Mouse (Mus musculus) T-cell, adult 2 months (primary cell): Measurements from ENCODE around the gene Foxj1.

Source experiments
- DNase-seq: peaks from one replicate; pipeline ENCODE4 v3.0.0; 2022; ENCODE audit warnings: low spot score

Foxj1 gene

GRCm38 (mm10) chr11:116342069-116342791 lies 7.0 kb upstream of the Foxj1 start:
- DNase-seq: no peak

DNA sequence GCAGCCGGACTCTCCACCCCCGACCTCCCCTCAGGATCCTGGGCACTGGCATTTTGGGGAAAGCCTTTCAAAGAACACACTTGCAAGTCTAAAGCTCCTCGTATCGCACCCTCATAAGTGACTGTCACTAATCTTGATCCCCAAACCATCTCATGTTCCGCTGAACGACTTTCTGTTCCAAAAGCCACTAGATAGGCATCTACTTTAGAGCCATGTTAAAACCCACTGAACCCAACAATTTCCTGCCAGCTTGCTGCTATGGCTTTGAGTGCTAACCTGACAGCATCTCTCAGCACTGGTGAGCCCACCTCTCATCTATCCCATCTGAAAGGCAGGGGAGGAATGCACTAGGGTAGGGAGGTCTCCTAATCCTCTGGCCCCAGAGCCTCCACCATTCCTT lies 2.3 kb upstream of the Foxj1 start:
- no peak for DNase-seq

DNA sequence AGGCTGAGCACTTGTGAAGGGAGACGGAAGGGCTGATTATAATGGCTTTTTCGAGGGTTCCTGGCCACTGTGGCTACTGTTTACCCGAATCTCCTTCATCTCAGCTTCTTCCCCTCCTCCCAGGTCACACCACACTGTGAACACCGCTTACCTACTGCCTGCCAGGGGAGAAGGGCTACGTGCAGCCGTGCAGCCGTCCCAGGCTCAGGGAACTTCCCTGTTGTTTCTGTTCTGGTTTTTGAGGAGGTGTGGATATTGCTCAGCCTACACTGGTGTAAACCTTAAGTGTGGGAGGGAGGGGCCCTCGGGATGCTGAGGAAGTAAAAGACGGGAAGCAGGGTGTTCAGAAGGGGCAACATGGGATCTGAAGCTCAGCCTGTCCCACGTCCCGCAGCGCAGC lies 1.8 kb upstream of the Foxj1 start:
- DNase-seq: no peak

DNA sequence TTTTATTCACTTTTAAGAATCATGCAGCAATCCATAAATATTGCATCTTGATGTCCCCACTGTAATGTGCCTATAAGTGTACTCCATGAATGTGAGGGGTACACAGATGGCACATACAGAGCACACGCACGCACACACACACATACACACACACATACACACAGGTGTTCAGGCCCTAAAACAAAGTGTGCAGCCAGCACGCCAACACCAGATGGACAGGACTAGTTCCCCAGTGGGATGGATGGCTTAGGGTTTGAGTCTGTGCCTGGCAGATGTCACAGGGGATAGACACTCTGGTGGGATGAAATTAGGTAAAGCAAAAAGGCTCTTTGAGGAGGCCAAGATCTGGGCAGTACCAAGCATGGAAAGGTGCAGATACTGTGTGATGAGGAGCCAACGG lies 1.2 kb upstream of the Foxj1 start:
- no peak for DNase-seq

DNA sequence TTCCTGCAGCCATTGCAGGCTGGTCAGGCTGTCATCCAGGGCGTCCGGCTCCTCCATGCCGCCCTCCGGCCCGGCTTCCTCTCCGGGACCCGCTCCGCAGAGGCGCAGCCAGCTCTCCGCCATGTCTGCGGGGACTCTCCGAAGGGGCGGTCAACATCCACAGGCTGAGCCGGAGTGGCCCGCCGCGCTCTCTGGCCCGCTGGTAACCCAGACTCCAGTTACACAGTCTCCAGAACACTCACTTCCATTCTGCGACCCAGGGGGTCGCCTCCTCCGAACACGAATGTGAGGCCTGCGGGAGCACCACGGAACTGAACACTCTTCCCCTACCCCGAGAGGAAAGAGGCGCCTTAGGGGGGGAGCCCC lies 799 bp downstream of the Foxj1 start:
- no peak for DNase-seq

GRCm38 (mm10) chr11:116333526-116334416 lies 1.4 kb downstream of the Foxj1 start:
- peak; percentile 19 for DNase-seq

DNA sequence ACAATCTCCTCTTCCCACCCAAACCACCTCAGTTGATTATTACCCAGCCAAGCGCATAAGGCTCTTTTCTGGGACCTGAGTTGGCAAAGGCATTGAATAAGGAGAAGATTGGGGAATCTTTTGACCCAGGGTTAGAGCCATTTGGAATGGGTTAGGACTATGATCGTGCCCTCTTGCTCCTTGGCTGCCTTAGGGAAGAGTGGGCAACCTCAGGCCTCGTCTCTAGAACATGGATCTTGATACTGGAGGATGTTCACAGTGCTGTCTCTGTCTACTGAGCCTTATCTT lies 2.3 kb downstream of the Foxj1 start:
- no peak for DNase-seq

DNA sequence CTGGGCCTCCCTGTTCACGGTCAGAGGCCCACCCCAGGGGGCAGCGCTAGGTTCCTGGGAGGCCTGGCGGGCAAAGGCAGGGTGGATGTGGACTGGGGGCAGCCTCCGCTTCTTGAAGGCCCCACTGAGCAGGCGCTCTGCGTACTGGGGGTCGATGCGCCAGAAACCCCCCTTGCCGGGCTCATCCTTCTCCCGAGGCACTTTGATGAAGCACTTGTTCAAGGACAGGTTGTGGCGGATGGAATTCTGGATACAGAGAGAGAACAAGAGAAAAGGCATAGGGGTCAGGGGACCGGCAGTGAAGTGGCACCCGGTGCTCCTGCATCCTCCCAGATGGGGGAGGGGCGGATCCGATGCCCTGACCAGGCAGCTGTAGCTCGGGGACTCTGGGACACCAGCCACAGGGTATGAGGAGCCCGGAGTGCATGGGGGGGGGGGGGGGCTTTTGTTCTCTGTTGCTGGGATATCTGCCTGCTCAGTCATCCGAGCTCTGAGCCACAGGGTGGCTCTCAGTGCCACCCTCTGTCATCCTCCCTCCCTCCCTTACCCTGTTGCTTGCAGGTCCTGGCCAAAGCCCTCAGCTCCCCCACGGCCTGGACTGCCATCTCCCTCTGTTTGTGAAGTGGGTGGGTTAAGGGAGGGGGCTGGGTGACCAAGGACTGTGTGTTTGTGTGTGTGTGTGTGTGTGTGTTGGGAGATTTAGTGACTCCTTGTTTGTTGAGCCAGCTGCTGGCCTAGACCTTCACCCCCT lies 2.8 kb downstream of the Foxj1 start:
- no peak for DNase-seq

GRCm38 (mm10) chr11:116330211-116330518 lies 5.0 kb downstream of the Foxj1 start:
- DNase-seq: no peak

GRCm38 (mm10) chr11:116329314-116330210 lies 5.6 kb downstream of the Foxj1 start:
- DNase-seq: no peak

- no peak for DNase-seq
Observed at GRCm38 (mm10) chr11:116326963-116327603, 8.1 kb downstream of the Foxj1 start.

DNA sequence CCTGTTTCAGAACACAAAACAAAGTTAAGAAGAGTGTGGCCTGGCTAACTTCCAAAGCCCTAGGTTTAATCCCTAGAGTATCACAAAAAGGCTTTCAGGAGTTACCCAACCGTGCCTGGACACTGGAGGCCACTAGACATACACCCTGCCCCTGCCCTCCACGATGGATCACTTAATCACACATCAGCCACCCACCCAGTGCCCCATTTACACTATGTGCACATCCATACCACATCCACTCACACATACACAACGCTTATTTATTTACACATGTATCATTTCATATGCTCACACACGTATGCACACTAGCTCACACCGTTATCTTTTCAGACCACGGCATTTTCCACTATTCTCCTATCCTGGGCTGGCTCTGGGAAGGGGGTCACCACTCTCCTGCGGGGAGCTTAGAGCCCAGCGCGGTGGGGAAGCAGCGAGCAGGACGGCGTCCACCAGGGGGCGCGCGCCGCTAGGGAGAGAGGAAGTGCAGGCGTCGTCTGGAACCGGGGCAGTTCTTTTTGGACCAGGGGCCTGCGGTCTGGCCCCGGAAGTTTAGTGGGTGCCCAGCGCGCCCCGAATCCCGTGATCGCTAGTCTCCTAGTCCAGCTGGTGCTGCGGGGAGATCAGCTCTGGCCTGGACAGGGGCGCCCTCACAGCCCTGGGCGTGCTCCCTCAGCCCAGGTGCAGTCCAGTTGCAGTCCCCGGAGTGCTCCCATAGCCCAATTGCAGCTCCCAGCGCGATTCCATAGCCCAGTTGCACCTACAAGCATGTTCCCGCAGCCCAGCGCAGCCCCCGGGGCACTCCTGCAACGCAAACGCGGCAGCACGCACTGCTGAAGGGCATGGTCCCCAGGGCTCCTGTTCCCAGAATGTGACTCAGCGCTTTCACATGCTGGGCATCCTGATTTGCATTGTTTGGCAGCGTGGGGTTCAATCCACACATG lies 16.2 kb downstream of the Foxj1 start:
- peak; percentile 82 for DNase-seq

- no peak for DNase-seq
Observed at GRCm38 (mm10) chr11:116312359-116312758, 22.8 kb downstream of the Foxj1 start.

- no peak for DNase-seq
Observed at GRCm38 (mm10) chr11:116311169-116311568, 24.0 kb downstream of the Foxj1 start.

DNA sequence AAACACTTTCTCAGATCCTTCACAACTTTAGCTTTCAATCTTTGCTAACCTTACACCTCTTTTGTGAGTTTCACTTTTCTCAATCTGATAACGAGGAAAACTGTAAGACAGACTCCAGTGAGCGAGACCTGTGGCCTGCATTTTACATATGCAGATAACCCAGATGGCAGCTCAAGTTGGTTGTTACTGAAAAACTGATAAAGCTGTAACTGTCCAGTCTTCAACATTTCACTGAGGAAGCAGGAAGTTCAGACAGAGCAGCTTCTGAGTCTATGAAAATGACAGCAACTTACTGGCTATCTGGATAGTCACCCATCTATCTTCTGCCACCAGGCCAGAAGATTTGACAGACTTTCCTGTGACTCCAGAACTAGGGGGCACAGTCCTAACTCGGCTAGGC lies 25.6 kb downstream of the Foxj1 start:
- DNase-seq: no peak

GRCm38 (mm10) chr11:116307762-116308531 lies 27.3 kb downstream of the Foxj1 start:
- no peak for DNase-seq

DNA sequence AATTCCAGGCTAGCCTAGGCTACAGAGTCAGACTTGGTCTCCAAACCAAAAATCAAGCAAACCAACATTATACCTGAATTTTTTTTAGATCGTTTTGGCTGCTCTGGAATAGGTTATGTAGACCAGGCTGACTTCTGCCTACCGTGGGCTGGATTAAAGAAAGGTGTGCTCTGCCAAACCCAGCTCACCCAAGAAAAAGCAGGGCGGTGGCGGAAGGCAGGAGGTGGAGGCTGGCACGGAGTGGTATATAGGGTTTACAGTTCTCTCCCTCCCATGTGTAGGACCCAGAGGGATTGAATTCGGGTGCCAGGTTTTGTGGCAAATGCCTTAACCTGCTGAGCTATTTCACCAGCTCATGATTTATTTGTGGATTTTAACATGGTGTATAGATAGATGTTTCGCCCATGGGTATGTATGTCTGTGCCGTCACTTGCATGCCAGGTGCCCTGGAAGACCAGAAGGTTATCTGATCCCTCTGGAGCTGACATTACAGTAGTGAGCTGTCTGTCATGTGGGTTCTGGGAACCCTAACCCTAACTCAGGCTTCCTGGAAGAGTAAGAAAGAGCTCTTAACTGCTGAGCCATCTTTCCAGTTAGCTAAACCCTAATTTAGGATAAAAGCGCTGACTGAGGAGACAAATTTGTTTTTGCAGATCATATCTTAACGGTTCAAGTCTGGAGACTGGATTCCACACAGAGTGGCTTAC lies 28.0 kb downstream of the Foxj1 start, which contains the start of gene Exoc7:
Gene Exoc7, minus strand, starts transcription at position 215 of the 707 bp plus-strand sequence.
- DNase-seq: no peak

- peak; percentile 92 for DNase-seq
Observed at GRCm38 (mm10) chr11:116306126-116306982, 28.8 kb downstream of the Foxj1 start.
